Mouse (Mus musculus) liver, embryonic 16.5 days (tissue): Measurements from ENCODE around the gene Mark2. TPM values are rescaled to one million over a fixed set of nuclear protein-coding genes. Genes with fewer than 3 reads are reported as not detected.

Experiments used
- ATAC-seq: fragments of 200-750 bp; cut with Nextera tagmentation; 2 replicates; pipeline ENCODE4 v1.8.0; 2017; ENCODE audit warnings: low read depth, mild to moderate bottlenecking, moderate number of reproducible peaks, moderate library complexity
- H3K27ac ChIP-seq: fragments of 300-500 bp; sonication (generic); 2 replicates; pipeline ENCODE4 v1.5.1; 2014; ENCODE audit warnings: mild to moderate bottlenecking, low read length
- H3K27me3 ChIP-seq: fragments of 300-500 bp; sonication (generic); 2 replicates; pipeline ENCODE4 v1.6.1; 2014; ENCODE audit warnings: low read depth, low read length, mixed read lengths; ENCODE audit not compliant: control insufficient read depth, insufficient read depth
- H3K36me3 ChIP-seq: fragments of 300-500 bp; sonication (generic); 2 replicates; pipeline ENCODE4 v1.6.1; 2014; ENCODE audit warnings: mild to moderate bottlenecking; ENCODE audit not compliant: control insufficient read depth, insufficient read depth
- H3K4me1 ChIP-seq: fragments of 300-500 bp; sonication (generic); 2 replicates; pipeline ENCODE4 v1.6.1; 2014; ENCODE audit warnings: low read depth, low read length, mixed read lengths; ENCODE audit not compliant: control insufficient read depth
- H3K4me2 ChIP-seq: fragments of 300-500 bp; sonication (generic); 2 replicates; pipeline ENCODE4 v1.6.1; 2014; ENCODE audit warnings: low read depth, low read length, mixed read lengths
- H3K4me3 ChIP-seq: fragments of 300-500 bp; sonication (generic); 2 replicates; pipeline ENCODE4 v1.5.1; 2014; ENCODE audit warnings: low read depth, mild to moderate bottlenecking, low read length
- H3K9ac ChIP-seq: fragments of 300-500 bp; sonication (generic); 2 replicates; pipeline ENCODE4 v1.6.1; 2014; ENCODE audit warnings: low read depth, low read length
- H3K9me3 ChIP-seq: fragments of 300-500 bp; sonication (generic); replicated peaks from 2 replicates; pipeline ENCODE4 v1.6.1; 2016; ENCODE audit warnings: low read length; ENCODE audit not compliant: control insufficient read depth
- WGBS: fragments of 180-500 bp; shearing (Covaris S2); extraction: QIAGEN DNeasy Blood & Tissue Kit; methylation state at CpG from one replicate; pipeline ENCODE4 v1.1.7; 2014; ENCODE audit not compliant: insufficient replicate concordance; 5-methylcytosine and 5-hydroxymethylcytosine counted together
- polyA plus RNA-seq: library from polyadenylated mRNA; unstranded; fragments of >200 nt; fragmentation: Nextera tagmentation; extraction: Ambion mirVana; gene quantifications from 2 replicates; pipeline ENCODE4 v1.2.1, GENCODE M21; 2015

Mark2 gene
- polyA plus RNA-seq, 1 experiment from 2014 or later = 15.3 TPM

GRCm38 (mm10) chr19:7240782-7241690 lies 100.6 kb downstream of the Mark2 start, which contains the start of gene Naa40:
Gene Naa40 (minus strand): TSS chr19:7241183.
- no peaks in the 10 kb centered on the region for H3K9me3 ChIP-seq
- H3K4me3 ChIP-seq = peak within 1 kb of the TSS; percentile 83
- H3K36me3 ChIP-seq = peaks cover 4% of the 10 kb centered on the region
- WGBS = under 1% methylated on average over 80 of the region's 80 CpGs
- H3K27me3 ChIP-seq = no peaks in the 10 kb centered on the region
- peaks cover 15% of the 10 kb centered on the region for H3K4me1 ChIP-seq
- H3K4me2 ChIP-seq = peak within 1 kb of the TSS; percentile 87
- peak within 1 kb of the TSS; percentile 86 for H3K27ac ChIP-seq
- ATAC-seq = peak; percentile 98
- peak within 1 kb of the TSS; percentile 89 for H3K9ac ChIP-seq

GRCm38 (mm10) chr19:7240291-7240690 lies 101.4 kb downstream of the Mark2 start:
- Histone ChIP-seq H3K27me3 (no peaks in the 10 kb centered on the region), H3K4me1 (peaks cover 15% of the 10 kb centered on the region), H3K4me3 (peak overlapping the region; percentile 83), H3K4me2 (peak overlapping the region; percentile 87), H3K9ac (peak overlapping the region; percentile 89), H3K27ac (peak overlapping the region; percentile 86), H3K9me3 (no peaks in the 10 kb centered on the region), H3K36me3 (peaks cover 4% of the 10 kb centered on the region)
- WGBS = under 1% methylated on average over 13 of the region's 13 CpGs
- no peak for ATAC-seq

GRCm38 (mm10) chr19:7239574-7239973 lies 102.1 kb downstream of the Mark2 start:
- Histone ChIP-seq H3K4me3 (peak overlapping the region; percentile 83), H3K9me3 (no peaks in the 10 kb centered on the region), H3K36me3 (peaks cover 6% of the 10 kb centered on the region), H3K27ac (no peak overlapping the region; the same call in 1 of the 2 replicates), H3K27me3 (no peaks in the 10 kb centered on the region), H3K9ac (peak overlapping the region; percentile 89), H3K4me2 (peak overlapping the region; percentile 87), H3K4me1 (peaks cover 15% of the 10 kb centered on the region)
- no peak for ATAC-seq
- WGBS = 77% methylated on average over 3 of the region's 3 CpGs

- Histone ChIP-seq H3K27ac (no peak overlapping the region), H3K9ac (no peak overlapping the region), H3K36me3 (peaks cover 15% of the 10 kb centered on the region), H3K4me3 (no peak overlapping the region), H3K27me3 (no peaks in the 10 kb centered on the region), H3K4me2 (no peak overlapping the region), H3K4me1 (peaks cover 15% of the 10 kb centered on the region), H3K9me3 (no peaks in the 10 kb centered on the region)
- ATAC-seq = no peak
- 75% methylated on average over 4 of the region's 4 CpGs for WGBS
Measured at GRCm38 (mm10) chr19:7236742-7237141, 104.9 kb downstream of the Mark2 start.

GRCm38 (mm10) chr19:7236011-7236410 lies 105.6 kb downstream of the Mark2 start:
- Histone ChIP-seq H3K27me3 (no peaks in the 10 kb centered on the region), H3K9ac (no peak overlapping the region), H3K4me1 (peaks cover 11% of the 10 kb centered on the region), H3K27ac (no peak overlapping the region), H3K36me3 (peaks cover 19% of the 10 kb centered on the region), H3K4me3 (no peak overlapping the region), H3K9me3 (no peaks in the 10 kb centered on the region), H3K4me2 (no peak overlapping the region)
- no peak for ATAC-seq
- 82% methylated on average over 2 of the region's 2 CpGs for WGBS

GRCm38 (mm10) chr19:7235461-7235860 lies 106.2 kb downstream of the Mark2 start:
- Histone ChIP-seq H3K36me3 (peaks cover 19% of the 10 kb centered on the region), H3K4me2 (no peak overlapping the region), H3K27me3 (no peaks in the 10 kb centered on the region), H3K4me3 (no peak overlapping the region), H3K9ac (no peak overlapping the region), H3K27ac (no peak overlapping the region), H3K4me1 (peaks cover 11% of the 10 kb centered on the region), H3K9me3 (no peaks in the 10 kb centered on the region)
- ATAC-seq = no peak
- 77% methylated on average over 9 of the region's 9 CpGs for whole genome bisulfite sequencing

GRCm38 (mm10) chr19:7234537-7235221 lies 107.0 kb downstream of the Mark2 start:
- peaks cover 25% of the 10 kb centered on the region for H3K36me3 ChIP-seq
- WGBS = 54% methylated on average over 8 of the region's 8 CpGs
- no peaks in the 10 kb centered on the region for H3K9me3 ChIP-seq
- no peak overlapping the region for H3K4me2 ChIP-seq
- H3K4me3 ChIP-seq = no peak overlapping the region
- no peak overlapping the region for H3K9ac ChIP-seq
- H3K4me1 ChIP-seq = peaks cover 6% of the 10 kb centered on the region
- H3K27me3 ChIP-seq = no peaks in the 10 kb centered on the region
- H3K27ac ChIP-seq = no peak overlapping the region
- ATAC-seq = peak; percentile 54

- Histone ChIP-seq H3K27ac (0 out of 2 replicates have a peak overlapping the region, but pooled peaks have one; percentile 8), H3K36me3 (peaks cover 29% of the 10 kb centered on the region)
- WGBS = 49% methylated on average over 6 of the region's 6 CpGs
Measured at GRCm38 (mm10) chr19:7226511-7226914, 115.1 kb downstream of the Mark2 start.

More at GRCm38 (mm10) chr19:7226511-7226914, 115.1 kb downstream of the Mark2 start:
- Histone ChIP-seq H3K4me2 (no peak overlapping the region), H3K4me3 (no peak overlapping the region), H3K27me3 (no peaks in the 10 kb centered on the region), H3K9ac (no peak overlapping the region), H3K9me3 (no peaks in the 10 kb centered on the region), H3K4me1 (no peaks in the 10 kb centered on the region)
- 0 out of 2 replicates have a peak, but pooled peaks have one; percentile 26 for ATAC-seq
